9 mouse cellular contexts compared by ENCODE assay signal in genomic region chr6:52965340-52965739, GRCm38 (mm10).
DNase-seq lines count a peak whose midpoint lies in the region; ATAC-seq lines count a peak whose summit lies in the region.
"Had no signal": no experiment of that assay in that cellular context is flagged by ENCODE, and none has a peak within 500 bp of the region (broad histone marks: within the 10 kb centered on the region; RNA-seq: fewer than 3 reads in every experiment).

No protein-coding gene starts in this region.

- 0 out of 2 replicates have a peak overlapping the region, but pooled peaks have one; percentile 32 for H3K27ac ChIP-seq in liver, embryonic 12.5 days
- H3K27ac ChIP-seq: left cerebral cortex, adult 2 months had no signal

- DNase-seq in liver: no peak
- DNase-seq in T-cell, adult 2 months (ENCODE audit: low spot score): peak; percentile 13
- DNase-seq in heart, postnatal 10 days: peak; percentile 40 to 42
- peak; percentile 40 for DNase-seq in naive thymus-derived CD4-positive, alpha-beta T cell, adult 2 months (ENCODE audit: low read depth)
- no peak for DNase-seq in ovary, postnatal 10 days (ENCODE audit: low spot score)
- no peak for DNase-seq in kidney, adult 11 months
- DNase-seq in right cerebral cortex, adult 18-20 months: no peak

- H3K27me3 ChIP-seq in liver, embryonic 12.5 days (replicated peaks): no peaks in the 10 kb centered on the region

- H3K4me2 ChIP-seq in liver, embryonic 12.5 days: no peak overlapping the region

- H3K4me3 ChIP-seq in liver, embryonic 12.5 days: no peak overlapping the region
- H3K4me3 ChIP-seq: left cerebral cortex, adult 2 months had no signal

- H3K9ac ChIP-seq in liver, embryonic 12.5 days: no peak overlapping the region

- intact Hi-C loops in heart, postnatal 10 days (cut with DNase I): loop anchor here (5.0 kb wide), 1 partner anchor 708 kb away; no protein-coding TSS in a partner anchor

- ATAC-seq in liver, embryonic 12.5 days: no peak

- H3K36me3 ChIP-seq in liver, embryonic 12.5 days: no peaks in the 10 kb centered on the region

- WGBS in liver, embryonic 12.5 days (ENCODE audit: insufficient replicate concordance): 38% methylated on average over 7 of the region's 7 CpGs

- no peaks in the 10 kb centered on the region; the same call in 1 of the 2 replicates for H3K4me1 ChIP-seq in liver, embryonic 12.5 days

- no peaks in the 10 kb centered on the region for H3K9me3 ChIP-seq in liver, embryonic 12.5 days (replicated peaks)

Comparison
In these comparisons a context has a peak if more than half of its experiments do, and no peak if none do; other contexts are left out.
1. DNase-seq: peak in T-cell, adult 2 months (single experiment), heart, postnatal 10 days (2 of 2) and naive thymus-derived CD4-positive, alpha-beta T cell, adult 2 months (single experiment); none in liver (single experiment), ovary, postnatal 10 days (single experiment), kidney, adult 11 months (single experiment) and right cerebral cortex, adult 18-20 months (single experiment).